Mouse (Mus musculus) kidney, adult 18-20 months (tissue): Measurements from ENCODE around the gene Anapc13.

Source experiments
- DNase-seq: peaks from one replicate; pipeline ENCODE4 v3.0.0; 2021

The Anapc13 gene

GRCm38 (mm10) chr9:102632173-102632572 lies 6.1 kb downstream of the Anapc13 start:
- DNase-seq, result no peak

DNA sequence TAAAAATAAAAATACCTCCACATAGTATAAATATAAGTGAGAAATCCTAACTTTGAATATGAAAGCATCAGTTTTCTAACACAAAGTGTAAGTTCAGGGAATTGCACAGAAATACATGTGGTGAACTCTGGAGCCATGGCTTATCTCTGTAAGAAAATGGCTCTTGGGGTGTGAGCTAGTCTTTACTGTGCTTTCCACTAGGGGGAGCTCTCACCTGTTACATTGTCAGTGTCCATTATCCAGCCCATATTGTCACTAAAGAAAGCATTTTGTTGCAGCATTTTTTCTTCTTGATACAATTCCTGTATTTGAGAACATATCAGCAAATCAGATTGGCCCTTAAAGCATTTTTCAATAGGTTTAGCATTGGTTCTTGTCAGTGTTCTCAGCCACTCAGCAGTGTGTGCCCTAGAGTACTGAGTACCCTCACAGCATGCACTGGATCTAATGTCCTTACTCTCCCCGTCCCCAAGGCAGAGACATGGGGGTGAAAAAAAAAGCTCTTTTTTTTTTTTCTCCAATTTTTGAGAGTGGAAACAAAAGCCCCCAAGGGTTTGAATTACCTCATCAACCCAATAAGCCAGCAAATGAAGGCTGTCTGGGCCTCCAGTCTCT lies 6.9 kb downstream of the Anapc13 start:
- peak; percentile 41 for DNase-seq

DNA sequence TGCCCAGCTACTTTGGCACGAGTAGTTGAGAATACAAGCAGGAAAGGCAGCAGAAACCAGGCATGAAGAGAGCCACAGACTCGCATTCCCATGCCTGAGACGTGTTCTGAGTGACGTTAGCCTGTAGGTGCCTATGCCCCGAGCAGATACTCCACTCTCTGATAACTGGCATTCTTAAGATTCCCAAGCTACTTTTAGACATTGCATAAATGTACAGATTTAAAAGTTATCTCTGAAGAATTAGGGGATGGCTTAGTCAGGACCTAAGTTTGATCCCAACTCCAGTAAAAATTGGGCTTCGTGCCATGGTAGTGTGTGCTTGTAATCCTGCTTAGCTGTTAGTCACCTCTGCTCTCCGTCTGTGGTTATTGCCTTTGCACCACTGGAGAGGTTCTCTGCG lies 8.4 kb downstream of the Anapc13 start:
- DNase-seq, result no peak

DNA sequence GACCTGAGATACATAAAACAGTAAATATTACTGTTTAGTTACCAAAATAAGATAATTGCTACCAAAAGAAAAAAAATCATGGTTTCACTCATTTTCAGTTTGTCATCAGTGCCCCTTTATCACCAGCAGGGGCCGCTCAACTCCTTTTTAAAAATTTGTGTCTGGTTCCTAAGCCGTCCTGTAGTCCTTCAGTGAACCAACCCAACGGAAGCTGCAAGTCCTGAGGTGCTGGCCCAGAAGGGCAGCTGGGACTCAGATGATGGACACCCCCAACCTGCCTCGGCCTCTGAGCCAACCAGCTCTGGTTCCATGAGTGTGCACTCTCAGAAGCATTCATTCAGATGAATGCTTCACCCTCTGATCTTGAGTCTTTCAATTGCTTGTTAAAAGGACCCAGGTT lies 10.5 kb downstream of the Anapc13 start:
- peak; percentile 74 for DNase-seq

DNA sequence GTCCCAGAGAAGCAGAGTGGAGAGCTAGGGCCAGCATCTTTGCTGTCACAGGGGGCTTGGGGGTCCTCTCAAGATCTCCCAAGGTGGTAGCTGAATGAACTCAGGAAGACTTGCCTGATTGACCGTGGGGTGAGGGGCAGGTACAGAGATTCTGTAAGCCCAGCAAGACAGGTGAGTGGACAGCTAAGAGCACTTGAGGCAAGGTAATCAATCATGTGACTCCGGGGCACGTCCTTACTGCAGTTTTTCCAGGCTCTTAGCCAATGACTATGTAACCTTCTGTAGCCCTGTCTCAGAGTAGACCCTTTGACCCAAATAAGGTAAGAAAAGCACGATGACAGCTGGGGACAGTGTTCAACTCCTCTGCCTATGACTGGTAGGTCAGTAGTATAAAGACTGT lies 11.0 kb downstream of the Anapc13 start:
- DNase-seq, result no peak

DNA sequence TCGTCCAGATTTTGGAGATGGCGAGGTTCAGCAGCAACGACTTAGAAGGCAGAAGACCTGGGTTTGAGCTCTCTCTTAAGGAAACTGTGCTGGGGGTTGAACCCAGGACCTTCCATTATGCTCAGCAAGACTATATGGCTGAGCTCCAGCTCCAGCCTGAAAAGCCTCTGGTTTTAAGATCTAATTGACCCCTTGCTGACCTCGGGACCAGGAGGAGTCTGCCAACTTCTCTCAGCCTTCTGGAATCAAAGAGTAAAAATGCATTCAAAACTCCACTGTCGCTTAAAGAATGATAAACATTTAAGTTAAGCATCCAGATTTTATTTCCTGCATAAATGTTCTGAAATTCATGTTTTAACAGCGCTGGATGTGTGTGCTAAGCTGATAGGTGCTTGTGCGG lies 12.9 kb downstream of the Anapc13 start:
- no peak for DNase-seq

- no peak for DNase-seq
Observed at GRCm38 (mm10) chr9:102639510-102639909, 13.4 kb downstream of the Anapc13 start.

DNA sequence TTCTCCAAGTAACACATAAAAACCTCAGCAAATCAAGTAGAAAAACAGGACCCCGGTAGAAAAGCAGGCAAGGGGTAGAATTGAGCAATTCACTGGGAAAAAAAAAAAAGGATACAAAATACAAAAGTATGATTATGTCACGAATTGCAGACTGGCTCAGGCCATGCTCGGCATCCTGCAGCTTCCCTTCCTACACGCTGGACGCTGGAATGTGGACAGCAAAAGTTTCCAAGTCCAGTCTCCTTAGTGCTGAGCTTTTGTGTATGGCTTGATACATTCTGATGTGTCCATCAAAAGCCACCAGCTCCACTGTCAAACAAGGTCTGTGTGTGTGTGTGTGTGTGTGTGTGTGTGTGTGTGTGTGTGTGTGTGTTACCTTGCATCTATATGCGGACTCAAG lies 15.4 kb downstream of the Anapc13 start:
- DNase-seq, result no peak

- no peak for DNase-seq
Observed at GRCm38 (mm10) chr9:102643071-102643485, 17.0 kb downstream of the Anapc13 start.

DNA sequence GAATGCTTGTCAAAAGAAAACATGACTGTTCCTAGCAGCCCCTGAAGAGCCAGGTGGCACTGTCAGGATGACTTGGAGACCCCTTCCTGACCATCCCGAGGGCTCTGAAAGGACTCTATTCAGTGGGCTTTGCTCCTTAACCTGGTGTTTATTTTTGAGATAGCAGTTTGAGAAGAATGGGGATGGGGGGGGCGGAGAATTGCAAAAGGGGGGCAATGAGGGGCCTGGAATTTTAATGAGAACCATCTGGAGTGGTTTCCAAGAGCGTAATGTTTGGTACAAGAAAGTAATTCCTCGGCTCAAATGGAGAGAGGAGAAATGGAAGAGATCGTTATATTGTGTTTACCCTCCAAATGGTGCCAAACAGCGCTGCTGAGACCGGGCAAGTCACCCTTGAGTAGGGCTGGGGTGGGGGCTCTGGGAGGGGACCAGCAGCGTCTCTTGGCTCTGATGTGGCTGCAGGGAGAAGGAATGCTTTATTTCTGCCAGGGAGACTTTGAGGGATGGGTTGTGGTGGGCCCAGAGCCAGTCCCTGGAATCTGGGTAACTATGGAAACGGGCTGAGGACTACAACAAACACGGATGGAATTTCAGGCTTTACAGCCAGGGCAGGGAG lies 17.5 kb downstream of the Anapc13 start:
- DNase-seq, result peak; percentile 42

DNA sequence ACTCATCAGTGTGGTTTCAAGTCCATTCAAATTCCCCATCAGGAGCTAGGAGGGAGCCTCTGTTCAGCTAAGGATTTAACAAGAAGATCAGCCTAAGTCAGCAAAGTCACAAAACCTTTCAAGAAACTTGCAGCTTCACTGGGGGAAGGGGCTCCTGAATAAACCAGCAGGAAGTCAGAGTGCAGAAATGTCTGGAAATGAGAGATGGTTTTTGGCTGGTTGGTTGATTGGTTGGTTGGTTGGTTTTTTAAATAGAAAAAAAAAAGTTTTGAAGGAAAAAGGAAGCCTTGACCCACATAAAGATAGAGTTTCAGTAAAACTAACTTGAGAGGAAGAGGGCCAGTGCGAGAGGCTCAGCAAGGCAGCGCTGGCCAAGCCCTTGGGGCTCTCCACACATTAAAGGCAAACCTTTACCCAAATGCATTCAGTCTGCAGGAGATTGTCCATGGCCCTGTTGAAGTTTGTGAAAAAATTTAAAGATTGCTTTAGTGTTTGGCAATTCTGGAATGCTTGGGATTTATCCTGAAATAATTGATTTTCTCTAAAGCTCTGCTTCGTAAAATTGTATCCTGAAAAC lies 19.1 kb downstream of the Anapc13 start:
- DNase-seq, result no peak

- DNase-seq, result no peak
Observed at GRCm38 (mm10) chr9:102647010-102647409, 20.9 kb downstream of the Anapc13 start.

- no peak for DNase-seq
Observed at GRCm38 (mm10) chr9:102649917-102650527, 23.9 kb downstream of the Anapc13 start.

DNA sequence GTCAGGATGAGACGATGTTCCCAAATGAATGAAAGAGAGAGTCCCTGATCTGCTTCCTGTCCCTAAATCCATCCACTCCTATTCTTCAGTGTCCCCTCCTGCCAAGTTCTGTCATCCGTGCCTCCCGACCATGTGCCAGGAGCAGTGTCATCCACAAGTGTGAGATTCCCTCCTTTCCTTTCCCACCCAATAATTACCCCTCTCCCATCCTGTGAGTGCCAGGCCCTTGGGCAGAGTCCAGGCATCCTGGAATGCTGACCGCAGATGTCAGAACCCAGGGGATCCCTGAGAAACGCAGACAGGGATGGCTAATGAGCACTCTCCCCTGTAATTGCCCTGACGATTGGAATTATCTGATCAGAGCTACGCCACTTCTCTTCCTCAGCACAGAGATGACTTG lies 24.5 kb downstream of the Anapc13 start:
- no peak for DNase-seq

- DNase-seq, result no peak
Observed at GRCm38 (mm10) chr9:102651199-102651720, 25.2 kb downstream of the Anapc13 start.

- no peak for DNase-seq
Observed at GRCm38 (mm10) chr9:102656355-102657095, 30.4 kb downstream of the Anapc13 start.

GRCm38 (mm10) chr9:102668115-102668514 lies 42.0 kb downstream of the Anapc13 start:
- no peak for DNase-seq

GRCm38 (mm10) chr9:102668906-102669305 lies 42.8 kb downstream of the Anapc13 start:
- no peak for DNase-seq

GRCm38 (mm10) chr9:102673381-102673780 lies 47.3 kb downstream of the Anapc13 start:
- no peak for DNase-seq

GRCm38 (mm10) chr9:102675922-102676321 lies 49.8 kb downstream of the Anapc13 start:
- DNase-seq, result no peak

- no peak for DNase-seq
Observed at GRCm38 (mm10) chr9:102681470-102681869, 55.4 kb downstream of the Anapc13 start.
